Mouse (Mus musculus) embryonic fibroblast, embryonic 13.5 days (primary cell): Measurements from ENCODE around the gene Daam1.

Source experiments
- CTCF ChIP-seq: IDR thresholded peaks from 2 replicates; pipeline ENCODE4 v1.5.1; 2011; ENCODE audit warnings: mild to moderate bottlenecking, control low read depth, low read length, moderate library complexity, borderline replicate concordance; ENCODE audit not compliant: insufficient read depth
- POLR2A ChIP-seq: IDR thresholded peaks from 2 replicates; pipeline ENCODE4 v1.6.1; 2011; ENCODE audit warnings: low read depth, mild to moderate bottlenecking, control low read depth, low read length, moderate library complexity

- TF ChIP-seq CTCF = no peak
- no peak for TF ChIP-seq POLR2A
Measured at GRCm38 (mm10) chr12:71898666-71899520, 68.0 kb downstream of the Daam1 start.
